Mouse (Mus musculus) erythroblast, embryonic 14.5 days (primary cell): ENCODE measurements around the gene Spryd4. TPM values are rescaled to one million over a fixed set of nuclear protein-coding genes. Genes with fewer than 3 reads are reported as not detected.
"Not testable (repeated sequence)": the region's sequence is repeated elsewhere in the genome, so short reads cannot be mapped to it uniquely, and the experiment has no call there.

ENCODE experiments used
- H3K27me3 ChIP-seq: 2 replicates; pipeline ENCODE4 v1.6.1; 2012; ENCODE audit warnings: inconsistent platforms; ENCODE audit not compliant: control insufficient read depth
- H3K36me3 ChIP-seq: 2 replicates; pipeline ENCODE4 v1.6.1; 2012; ENCODE audit warnings: mild to moderate bottlenecking, inconsistent platforms; ENCODE audit not compliant: control insufficient read depth
- H3K4me1 ChIP-seq: 2 replicates; pipeline ENCODE4 v1.6.1; 2012; ENCODE audit warnings: inconsistent platforms; ENCODE audit not compliant: control insufficient read depth
- H3K4me3 ChIP-seq: replicated peaks from 2 replicates; pipeline ENCODE3; 2012; ENCODE audit warnings: moderate library complexity, mild to moderate bottlenecking, inconsistent platforms
- H3K9me3 ChIP-seq: 2 replicates; pipeline ENCODE4 v1.6.1; 2012; ENCODE audit warnings: low read length, inconsistent platforms, mixed read lengths; ENCODE audit not compliant: control insufficient read depth
- GATA1 ChIP-seq: IDR thresholded peaks from 2 replicates; pipeline ENCODE4 v1.6.1; 2012; ENCODE audit warnings: low read length, inconsistent platforms, mixed read lengths
- TAL1 ChIP-seq: IDR thresholded peaks from 3 replicates; pipeline ENCODE4 v1.6.1; 2012; ENCODE audit warnings: low read length, inconsistent platforms, mixed read lengths
- polyA plus RNA-seq: library from polyadenylated mRNA; stranded (reverse); fragments of >175 nt; gene quantifications from 2 replicates; pipeline ENCODE4 v1.2.3, GENCODE M21; 2012

Gene Spryd4
- polyA plus RNA-seq, 1 experiment, result 0.10 TPM

DNA sequence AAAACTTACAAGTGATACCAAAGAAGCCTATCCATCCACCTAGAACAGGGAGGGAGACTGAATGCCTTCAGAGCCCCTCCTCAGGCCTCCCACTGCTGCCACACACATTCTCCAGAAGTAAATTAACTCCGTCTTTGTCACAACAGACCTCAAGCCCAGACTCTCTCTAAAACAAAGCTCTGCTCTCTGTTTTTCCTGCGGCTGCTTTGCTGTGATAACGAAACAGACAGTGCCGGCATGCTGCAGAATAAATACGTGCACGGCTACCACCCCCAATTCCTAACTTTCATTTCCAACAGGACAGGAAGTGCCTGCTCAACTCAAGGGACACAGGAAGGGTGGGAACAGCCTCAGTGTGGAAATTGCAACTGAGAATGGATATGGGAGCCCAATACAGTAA, 31.6 kb downstream of the Spryd4 start, which contains the start of gene Rbms2:
Gene Rbms2 (minus strand): TSS at position 309 of the 400 bp plus-strand sequence.
- TF ChIP-seq GATA1, result no peak
- TF ChIP-seq TAL1, result no peak
- H3K4me3 ChIP-seq, result peak within 1 kb of the TSS; percentile 13
- no peaks in the 10 kb centered on the region for H3K9me3 ChIP-seq
- no peaks in the 10 kb centered on the region for H3K36me3 ChIP-seq
- H3K27me3 ChIP-seq, result no peaks in the 10 kb centered on the region
- peaks cover 25% of the 10 kb centered on the region for H3K4me1 ChIP-seq

DNA sequence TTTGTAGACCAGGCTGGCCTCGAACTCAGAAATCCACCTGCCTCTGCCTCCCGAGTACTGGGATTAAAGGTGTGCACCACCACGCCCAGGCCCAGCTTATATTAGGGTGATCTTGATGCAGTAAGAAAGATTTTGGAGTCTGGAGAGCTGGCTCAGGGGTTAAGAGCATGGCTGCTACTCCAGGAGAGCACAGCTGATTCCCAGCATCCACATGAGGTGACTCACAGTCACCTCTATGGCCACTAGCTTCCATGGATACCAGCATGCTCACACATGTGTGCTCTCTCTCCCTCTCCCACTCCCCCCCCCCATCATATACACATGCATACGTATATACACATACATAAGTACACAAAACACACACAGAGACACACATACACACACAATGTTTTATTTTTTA, 34.3 kb downstream of the Spryd4 start:
- no peaks in the 10 kb centered on the region for H3K27me3 ChIP-seq
- no peaks in the 10 kb centered on the region for H3K36me3 ChIP-seq
- H3K4me1 ChIP-seq, result peaks cover 27% of the 10 kb centered on the region
- no peaks in the 10 kb centered on the region for H3K9me3 ChIP-seq
- no peak overlapping the region for H3K4me3 ChIP-seq
- TF ChIP-seq GATA1 (no peak), TAL1 (no peak)

DNA sequence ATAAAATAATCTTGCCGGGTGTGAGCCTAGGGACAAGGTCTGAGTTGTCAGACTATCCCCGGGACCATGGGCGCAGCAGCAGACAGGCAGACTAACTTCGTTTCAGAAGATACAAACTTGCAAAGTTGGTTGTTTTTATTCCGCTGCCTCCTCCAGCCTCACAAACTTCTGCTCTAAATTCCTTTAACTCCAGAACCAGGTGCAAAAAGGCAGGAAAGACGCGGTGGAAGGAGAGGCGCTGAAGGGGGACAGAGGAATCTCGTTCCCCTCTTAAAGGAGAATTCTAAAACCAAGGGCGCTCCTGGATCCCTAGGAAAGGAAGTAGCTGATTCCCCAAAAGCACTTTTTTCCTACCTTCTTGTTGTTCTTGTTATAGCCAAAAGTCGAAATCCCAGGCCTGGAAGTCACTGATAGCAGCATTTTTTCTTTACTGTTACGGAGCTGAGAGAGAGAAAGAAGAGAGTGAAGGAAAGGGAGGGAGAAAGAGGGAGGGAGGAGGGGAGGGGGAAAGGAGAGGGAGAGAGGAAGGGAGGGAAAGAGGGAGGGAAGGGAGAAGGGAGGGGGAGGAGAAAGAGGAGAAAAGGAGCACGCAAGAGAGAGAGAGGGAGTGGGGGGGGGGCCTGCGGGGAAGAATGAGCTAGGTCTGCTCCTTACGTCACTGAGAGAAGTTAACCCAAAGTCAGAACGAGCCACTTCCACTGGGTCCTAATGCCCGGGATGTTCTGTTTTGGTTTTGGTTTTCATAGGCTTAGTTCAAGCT, 35.4 kb downstream of the Spryd4 start:
- no peak for TF ChIP-seq GATA1
- TF ChIP-seq TAL1, result no peak
- no peaks in the 10 kb centered on the region for H3K36me3 ChIP-seq
- no peaks in the 10 kb centered on the region for H3K27me3 ChIP-seq
- no peaks in the 10 kb centered on the region for H3K9me3 ChIP-seq
- H3K4me3 ChIP-seq, result peak overlapping the region; percentile 74
- H3K4me1 ChIP-seq, result peaks cover 27% of the 10 kb centered on the region

DNA sequence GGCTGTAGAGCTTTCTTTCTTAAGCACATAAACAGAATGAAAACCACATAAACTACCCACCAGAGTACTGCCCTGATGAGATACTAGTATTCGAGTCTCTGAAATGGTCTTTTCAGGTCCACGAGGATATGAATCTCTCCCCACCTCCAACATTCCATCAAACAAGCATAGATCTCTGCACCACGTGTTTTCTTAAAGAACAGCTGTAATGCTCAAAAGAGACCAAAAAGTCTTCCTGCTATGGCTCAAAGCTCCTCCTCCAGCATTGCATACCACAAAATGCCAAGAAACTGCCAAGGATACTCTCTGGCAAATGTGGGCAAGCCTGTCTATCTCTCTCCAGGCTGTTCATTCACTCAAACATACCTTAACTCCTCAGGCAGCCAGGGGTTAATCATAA, 36.3 kb downstream of the Spryd4 start:
- Histone ChIP-seq H3K4me1 (peaks cover 27% of the 10 kb centered on the region), H3K27me3 (no peaks in the 10 kb centered on the region), H3K9me3 (no peaks in the 10 kb centered on the region), H3K4me3 (peak overlapping the region; percentile 74), H3K36me3 (no peaks in the 10 kb centered on the region)
- TF ChIP-seq GATA1 (no peak), TAL1 (no peak)

DNA sequence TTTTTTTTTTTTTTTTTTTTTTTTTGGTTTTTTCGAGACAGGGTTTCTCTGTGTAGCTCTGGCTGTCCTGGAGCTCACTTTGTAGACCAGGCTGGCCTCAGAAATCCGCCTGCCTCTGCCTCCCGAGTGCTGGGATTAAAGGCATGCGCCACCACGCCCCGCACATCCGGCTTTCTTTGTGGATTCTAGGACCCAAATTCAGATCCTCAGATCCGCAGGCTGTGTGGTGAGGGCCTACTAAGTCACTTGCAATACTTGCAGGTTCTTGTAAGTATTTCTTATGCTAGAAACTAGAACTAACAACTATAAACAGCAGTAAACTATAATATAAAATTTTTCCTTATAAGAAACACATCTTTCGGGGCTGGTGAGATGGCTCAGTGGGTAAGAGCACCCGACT, 40.3 kb downstream of the Spryd4 start:
- H3K27me3 ChIP-seq, H3K36me3 ChIP-seq, H3K9me3 ChIP-seq, H3K4me3 ChIP-seq: not testable (repeated sequence)
- peaks cover 15% of the 10 kb centered on the region for H3K4me1 ChIP-seq

DNA sequence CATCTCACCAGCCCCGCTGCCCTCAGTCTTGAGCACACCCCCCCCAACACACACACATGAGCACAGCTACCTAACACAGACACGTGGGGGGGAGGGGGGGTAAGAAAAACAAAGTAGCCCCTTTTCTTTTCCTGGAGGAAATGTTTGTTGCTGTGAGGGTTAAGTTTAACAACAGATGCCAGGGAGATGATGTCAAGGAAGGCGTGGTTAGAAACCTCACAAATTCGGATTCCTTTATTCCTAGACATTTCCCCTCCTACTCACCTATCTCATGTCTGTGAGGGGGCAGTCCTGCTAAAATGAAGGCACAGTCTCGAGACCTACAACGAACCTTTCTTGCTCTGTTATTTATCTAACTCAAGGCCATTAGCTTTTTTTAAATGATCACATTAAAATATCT, 44.5 kb downstream of the Spryd4 start:
- no peaks in the 10 kb centered on the region for H3K36me3 ChIP-seq
- no peak overlapping the region for H3K4me3 ChIP-seq
- H3K9me3 ChIP-seq, result no peaks in the 10 kb centered on the region
- no peaks in the 10 kb centered on the region for H3K27me3 ChIP-seq
- TF ChIP-seq TAL1 (no peak), GATA1 (no peak)
- H3K4me1 ChIP-seq, result no peaks in the 10 kb centered on the region; the same call in 1 of the 2 replicates

DNA sequence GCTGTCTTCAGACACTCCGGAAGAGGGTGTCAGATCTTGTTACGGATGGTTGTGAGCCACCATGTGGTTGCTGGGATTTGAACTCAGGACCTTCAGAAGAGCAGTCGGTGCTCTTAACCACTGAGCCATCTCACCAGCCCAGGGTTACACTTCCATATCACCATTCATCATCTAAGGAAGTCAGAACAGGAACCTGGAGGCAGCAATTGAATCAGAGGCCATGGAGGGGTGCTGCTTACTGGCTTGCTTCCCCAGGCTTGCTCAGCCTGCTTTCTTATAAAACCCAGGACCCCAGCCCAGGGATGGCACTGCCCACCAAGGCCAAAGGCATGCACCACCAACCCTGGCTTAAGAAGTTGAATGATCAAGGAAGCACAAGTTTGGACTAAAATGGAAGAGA, 45.9 kb downstream of the Spryd4 start:
- not testable (repeated sequence) for H3K9me3 ChIP-seq, H3K27me3 ChIP-seq, H3K4me3 ChIP-seq, H3K4me1 ChIP-seq, H3K36me3 ChIP-seq

Other genes starting within 250 kb of the Spryd4 start
- gene Hsd17b6, start 204.2 kb downstream of the Spryd4 start, polyA plus RNA-seq, result not detected in 2 replicates
- 1.3 TPM in 2 replicates for gene Prim1, start 196.6 kb downstream of the Spryd4 start, polyA plus RNA-seq
- gene Naca, start 176.2 kb downstream of the Spryd4 start, polyA plus RNA-seq, result 10.5 and 11.0 TPM in 2 replicates
- 8.6 and 11.8 TPM in 2 replicates for gene Ptges3, start 152.9 kb downstream of the Spryd4 start, polyA plus RNA-seq
- gene Atp5b, start 128.5 kb downstream of the Spryd4 start, polyA plus RNA-seq, result 152 and 224 TPM in 2 replicates
- gene Baz2a, start 120.2 kb downstream of the Spryd4 start, polyA plus RNA-seq, result 3.2 and 3.6 TPM in 2 replicates
- gene Rbms2, start 31.5 kb downstream of the Spryd4 start, polyA plus RNA-seq, result 0.72 and 0.93 TPM in 2 replicates
- not detected in 2 replicates for gene Gls2, start 17.4 kb downstream of the Spryd4 start, polyA plus RNA-seq
- gene Mip, start 14.0 kb upstream of the Spryd4 start, polyA plus RNA-seq, result 0.03 TPM in 1 of 2 replicates, not detected in the other
- 2.7 and 3.0 TPM in 2 replicates for gene Timeless, start 20.3 kb upstream of the Spryd4 start, polyA plus RNA-seq
- gene Apon, start 42.3 kb upstream of the Spryd4 start, polyA plus RNA-seq, result 0.02 and 0.04 TPM in 2 replicates
- gene Apof, start 56.9 kb upstream of the Spryd4 start, polyA plus RNA-seq, result not detected in 2 replicates
- gene Stat2, start 58.8 kb upstream of the Spryd4 start, polyA plus RNA-seq, result 0.16 and 0.23 TPM in 2 replicates
- not detected in 2 replicates for gene Il23a, start 86.9 kb upstream of the Spryd4 start, polyA plus RNA-seq
- 0.31 and 0.44 TPM in 2 replicates for gene Pan2, start 91.5 kb upstream of the Spryd4 start, polyA plus RNA-seq
- gene Cnpy2, start 110.7 kb upstream of the Spryd4 start, polyA plus RNA-seq, result 2.3 and 3.2 TPM in 2 replicates
- 2.2 and 3.1 TPM in 2 replicates for gene Cs, start 125.9 kb upstream of the Spryd4 start, polyA plus RNA-seq
- gene Coq10a, start 157.2 kb upstream of the Spryd4 start, polyA plus RNA-seq, result 0.49 and 0.53 TPM in 2 replicates
- 1.4 and 1.9 TPM in 2 replicates for gene Ankrd52, start 165.3 kb upstream of the Spryd4 start, polyA plus RNA-seq
- 0.15 and 0.16 TPM in 2 replicates for gene Slc39a5, start 189.4 kb upstream of the Spryd4 start, polyA plus RNA-seq
- 32.3 and 34.1 TPM in 2 replicates for gene Nabp2, start 199.7 kb upstream of the Spryd4 start, polyA plus RNA-seq
- 0.37 and 0.48 TPM in 2 replicates for gene Rnf41, start 199.8 kb upstream of the Spryd4 start, polyA plus RNA-seq
- 19.2 and 19.5 TPM in 2 replicates for gene Smarcc2, start 247.4 kb upstream of the Spryd4 start, polyA plus RNA-seq